Mouse (Mus musculus) megakaryocyte, embryonic 14.5 days (primary cell): ENCODE results near the gene Cspg5. TPM values are rescaled to one million over a fixed set of nuclear protein-coding genes. Genes with fewer than 3 reads are reported as not detected.

ENCODE experiments used
- H3K27me3 ChIP-seq: replicated peaks from 2 replicates; pipeline ENCODE3; 2012; ENCODE audit warnings: inconsistent platforms
- H3K36me3 ChIP-seq: replicated peaks from 2 replicates; pipeline ENCODE3; 2012; ENCODE audit warnings: low read length, inconsistent platforms, mixed read lengths
- H3K4me1 ChIP-seq: 2 replicates; pipeline ENCODE4 v1.6.1; 2012; ENCODE audit warnings: inconsistent platforms
- H3K4me3 ChIP-seq: replicated peaks from 2 replicates; pipeline ENCODE3; 2012; ENCODE audit warnings: moderate library complexity, mild to moderate bottlenecking, inconsistent platforms
- H3K9me3 ChIP-seq: 2 replicates; pipeline ENCODE4 v1.6.1; 2012; ENCODE audit warnings: inconsistent platforms
- FLI1 ChIP-seq: IDR thresholded peaks from 2 replicates; pipeline ENCODE4 v1.6.1; 2012; ENCODE audit warnings: low read length, inconsistent platforms, mixed read lengths
- GATA1 ChIP-seq: IDR thresholded peaks from 3 replicates; pipeline ENCODE4 v1.6.1; 2012; ENCODE audit warnings: mixed read lengths, low read length, inconsistent platforms, borderline replicate concordance
- polyA plus RNA-seq: library from polyadenylated mRNA; stranded (reverse); fragments of >175 nt; gene quantifications from 2 replicates; pipeline ENCODE4 v1.2.3, GENCODE M21; 2012; ENCODE audit warnings: low replicate concordance; ENCODE audit not compliant: insufficient read depth

The Cspg5 gene
- polyA plus RNA-seq, 1 experiment: 0.19 TPM

DNA sequence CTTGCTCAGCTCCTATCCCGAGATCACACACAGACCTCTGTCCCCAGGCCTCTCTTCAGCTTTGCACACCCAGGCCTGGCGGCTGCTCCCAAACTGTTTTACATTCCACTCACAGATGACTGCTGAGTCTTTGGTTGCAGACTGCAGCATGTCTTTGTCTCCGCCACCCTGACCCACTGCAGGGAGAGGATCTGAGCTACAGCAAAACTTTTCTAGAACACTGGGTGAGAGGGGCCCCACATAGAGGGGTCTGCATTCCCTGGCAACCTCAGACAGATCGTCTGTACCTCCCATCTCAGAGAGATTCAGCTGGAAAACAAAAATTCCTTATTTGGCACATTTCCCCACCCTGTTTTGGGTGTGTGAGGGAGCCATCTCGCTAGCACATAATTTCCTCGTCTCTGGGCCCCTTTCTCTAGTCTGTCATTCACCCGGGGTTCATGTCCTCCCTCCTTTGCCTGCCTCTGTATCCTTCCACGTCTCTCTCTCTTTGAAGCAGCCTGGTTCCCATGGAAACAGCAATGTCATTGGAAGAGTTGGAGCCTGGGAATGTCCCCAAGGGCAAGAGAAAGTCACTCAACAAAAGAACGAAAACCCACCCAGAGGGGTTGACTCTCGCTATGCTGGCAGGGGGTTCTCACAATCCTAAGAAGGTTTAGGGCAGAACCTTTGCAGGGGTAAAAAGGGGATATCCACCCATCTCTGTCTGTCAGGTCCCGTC is 6.4 kb downstream of the Cspg5 start:
- Histone ChIP-seq H3K27me3 (peaks cover 59% of the 10 kb centered on the region), H3K4me1 (peaks cover 20% of the 10 kb centered on the region), H3K36me3 (no peaks in the 10 kb centered on the region), H3K4me3 (no peak overlapping the region), H3K9me3 (no peaks in the 10 kb centered on the region)
- TF ChIP-seq FLI1: no peak
- no peak for TF ChIP-seq GATA1

GRCm38 (mm10) chr9:110250776-110251175 is 7.2 kb downstream of the Cspg5 start:
- Histone ChIP-seq H3K9me3 (no peaks in the 10 kb centered on the region), H3K4me3 (no peak overlapping the region), H3K36me3 (no peaks in the 10 kb centered on the region), H3K4me1 (peaks cover 12% of the 10 kb centered on the region), H3K27me3 (peaks cover 56% of the 10 kb centered on the region)
- TF ChIP-seq FLI1: no peak
- no peak for TF ChIP-seq GATA1

DNA sequence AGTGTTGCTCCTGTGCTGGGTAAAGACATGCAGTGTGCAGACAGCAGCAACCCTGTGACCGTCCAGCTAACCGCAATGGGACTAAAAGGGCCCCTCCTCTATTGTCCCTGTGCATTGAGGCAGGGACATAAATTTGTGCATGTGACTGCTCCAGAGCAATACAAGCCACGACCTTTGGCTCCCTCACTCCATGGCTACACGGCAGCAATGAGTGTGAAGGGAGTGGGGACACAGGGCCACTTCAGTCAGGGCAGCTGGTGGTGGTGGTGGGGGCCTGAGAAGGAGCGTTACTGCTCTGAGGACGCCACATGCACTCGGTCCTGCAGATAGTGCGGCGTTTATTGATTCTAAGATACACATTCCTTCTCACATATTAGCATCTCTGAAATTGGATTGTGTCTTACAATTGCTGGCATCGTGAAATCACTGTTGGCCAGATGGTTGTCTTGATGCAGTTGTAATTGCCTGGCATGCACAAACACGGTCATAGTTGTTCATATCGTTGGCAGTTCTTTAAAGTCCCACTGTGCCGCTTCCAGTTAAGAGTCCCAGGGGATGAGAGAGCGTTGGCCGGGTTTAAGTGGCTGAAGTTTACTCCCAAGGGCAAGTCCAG is 11.9 kb downstream of the Cspg5 start:
- Histone ChIP-seq H3K4me1 (peaks cover 6% of the 10 kb centered on the region), H3K27me3 (peaks cover 36% of the 10 kb centered on the region), H3K36me3 (no peaks in the 10 kb centered on the region), H3K4me3 (no peak overlapping the region), H3K9me3 (peaks cover 2% of the 10 kb centered on the region)
- no peak for TF ChIP-seq FLI1
- no peak for TF ChIP-seq GATA1

- peaks cover 6% of the 10 kb centered on the region for H3K9me3 ChIP-seq
- H3K27me3 ChIP-seq: peaks cover 42% of the 10 kb centered on the region
- H3K4me3 ChIP-seq: no peak overlapping the region
- H3K36me3 ChIP-seq: no peaks in the 10 kb centered on the region
- TF ChIP-seq GATA1: no peak
- no peak for TF ChIP-seq FLI1
- H3K4me1 ChIP-seq: peaks cover 6% of the 10 kb centered on the region
These were observed 15.1 kb downstream of the Cspg5 start for GRCm38 (mm10) chr9:110258646-110259045.

DNA sequence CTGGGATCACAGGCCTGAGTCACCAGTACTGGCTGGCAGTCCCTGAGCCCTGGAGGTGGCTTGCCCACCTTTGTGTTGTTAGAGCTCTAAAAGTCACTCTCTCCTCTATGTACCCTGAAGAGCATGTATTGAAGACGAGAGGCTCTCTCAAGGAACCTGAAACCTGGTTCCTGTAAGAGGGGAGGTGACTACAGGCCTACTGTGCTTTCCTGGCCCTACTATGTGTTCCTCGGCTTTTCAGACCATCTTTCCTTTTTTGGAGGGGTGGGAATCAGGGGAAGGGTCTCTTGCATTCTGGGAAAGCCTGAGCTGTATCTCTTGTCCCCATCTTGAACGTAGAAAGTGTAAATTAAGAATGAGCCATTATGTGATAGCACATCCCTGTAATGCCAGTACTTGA is 15.5 kb downstream of the Cspg5 start:
- Histone ChIP-seq H3K36me3 (no peaks in the 10 kb centered on the region), H3K4me1 (peaks cover 6% of the 10 kb centered on the region), H3K4me3 (no peak overlapping the region), H3K27me3 (peaks cover 42% of the 10 kb centered on the region), H3K9me3 (peaks cover 6% of the 10 kb centered on the region)
- no peak for TF ChIP-seq GATA1

DNA sequence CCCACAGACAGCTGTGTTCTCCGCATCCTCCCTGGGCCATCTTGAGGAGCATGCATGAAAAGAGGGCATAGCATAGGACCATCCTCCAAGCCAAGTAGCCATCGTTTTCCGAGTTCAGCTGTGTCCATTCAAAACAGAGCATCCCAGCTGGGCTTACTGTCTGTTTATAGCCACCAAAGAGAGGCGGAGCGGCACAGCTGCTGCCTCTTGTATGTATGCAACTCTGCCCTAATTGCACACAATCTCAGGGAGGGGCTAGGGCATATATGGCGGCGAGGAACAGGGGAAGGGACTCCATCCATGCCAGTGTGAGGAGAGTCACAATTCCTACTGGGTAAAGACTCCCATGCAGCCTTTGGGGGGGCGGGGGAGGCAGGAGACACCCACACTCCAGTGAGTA is 19.6 kb downstream of the Cspg5 start:
- peaks cover 43% of the 10 kb centered on the region for H3K27me3 ChIP-seq
- no peaks in the 10 kb centered on the region; the same call in 1 of the 2 replicates for H3K4me1 ChIP-seq
- H3K9me3 ChIP-seq: peaks cover 6% of the 10 kb centered on the region
- no peak for TF ChIP-seq FLI1
- no peak for TF ChIP-seq GATA1
- no peaks in the 10 kb centered on the region for H3K36me3 ChIP-seq
- no peak overlapping the region for H3K4me3 ChIP-seq

DNA sequence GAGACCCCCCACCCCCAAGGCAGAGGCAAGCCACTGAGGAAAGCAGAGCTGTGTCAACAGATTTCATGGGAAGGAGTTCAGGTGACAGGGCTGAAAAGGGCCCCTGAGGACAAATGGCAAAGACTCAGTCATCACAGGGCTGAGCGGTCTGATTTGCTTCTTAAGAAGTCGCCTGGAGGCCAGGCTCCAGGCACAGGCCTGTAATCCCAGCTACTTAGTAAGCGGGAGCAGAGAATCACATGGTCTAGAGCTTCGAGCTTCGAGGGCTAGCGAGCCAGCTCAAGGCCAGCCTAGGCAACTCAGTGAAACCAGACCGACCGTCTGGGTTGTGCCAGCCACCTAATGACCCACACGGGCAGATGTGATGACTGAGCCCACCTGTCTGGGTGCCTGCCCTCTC is 21.4 kb downstream of the Cspg5 start:
- Histone ChIP-seq H3K4me1 (no peaks in the 10 kb centered on the region), H3K4me3 (no peak overlapping the region), H3K9me3 (peaks cover 6% of the 10 kb centered on the region), H3K27me3 (peaks cover 37% of the 10 kb centered on the region), H3K36me3 (no peaks in the 10 kb centered on the region)
- TF ChIP-seq GATA1: no peak
- TF ChIP-seq FLI1: no peak

DNA sequence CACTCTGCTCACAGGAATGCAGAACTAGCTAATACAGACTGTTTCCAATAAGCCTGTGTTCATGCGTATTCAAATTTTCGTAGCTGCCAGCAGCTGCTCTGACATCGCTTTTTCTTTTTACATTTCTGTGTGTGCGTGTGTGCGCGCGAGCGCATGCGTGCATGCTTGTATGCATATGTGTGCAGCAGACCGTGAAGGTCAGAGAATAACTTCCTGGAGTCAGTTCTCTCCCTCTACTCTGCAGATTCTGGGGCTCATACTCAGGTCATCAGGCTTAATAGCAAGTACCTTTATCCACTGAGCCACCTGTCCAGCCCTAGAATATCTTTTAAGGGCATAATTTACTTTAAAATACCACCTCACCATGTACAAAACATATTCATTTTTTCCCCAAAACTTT is 24.8 kb downstream of the Cspg5 start:
- Histone ChIP-seq H3K27me3 (peaks cover 18% of the 10 kb centered on the region), H3K4me1 (no peaks in the 10 kb centered on the region), H3K36me3 (no peaks in the 10 kb centered on the region), H3K4me3 (no peak overlapping the region), H3K9me3 (no peaks in the 10 kb centered on the region; the same call in 1 of the 2 replicates)
- TF ChIP-seq FLI1: no peak
- TF ChIP-seq GATA1: no peak

DNA sequence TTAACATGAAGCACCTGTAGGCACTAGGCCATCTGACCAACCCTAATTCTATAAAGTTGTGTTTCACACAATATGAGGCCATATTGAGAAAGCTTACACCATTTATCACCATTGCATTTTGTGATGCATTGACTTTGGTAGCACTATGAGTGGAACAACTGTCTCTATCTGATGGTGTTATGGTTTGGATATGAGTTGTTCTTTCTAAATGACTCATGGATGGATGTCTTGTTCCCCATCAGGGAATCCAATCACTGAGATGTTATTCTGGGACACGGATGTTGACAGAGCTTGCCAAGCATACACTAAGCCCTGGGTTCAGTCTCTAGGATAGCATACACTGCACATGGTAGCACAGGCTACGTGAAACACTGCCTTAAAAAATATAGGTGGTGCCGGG is 28.7 kb downstream of the Cspg5 start:
- H3K4me1 ChIP-seq: no peaks in the 10 kb centered on the region
- H3K4me3 ChIP-seq: no peak overlapping the region
- H3K36me3 ChIP-seq: no peaks in the 10 kb centered on the region
- TF ChIP-seq GATA1: no peak
- no peak for TF ChIP-seq FLI1
- no peaks in the 10 kb centered on the region; the same call in 1 of the 2 replicates for H3K9me3 ChIP-seq
- peaks cover 11% of the 10 kb centered on the region for H3K27me3 ChIP-seq

DNA sequence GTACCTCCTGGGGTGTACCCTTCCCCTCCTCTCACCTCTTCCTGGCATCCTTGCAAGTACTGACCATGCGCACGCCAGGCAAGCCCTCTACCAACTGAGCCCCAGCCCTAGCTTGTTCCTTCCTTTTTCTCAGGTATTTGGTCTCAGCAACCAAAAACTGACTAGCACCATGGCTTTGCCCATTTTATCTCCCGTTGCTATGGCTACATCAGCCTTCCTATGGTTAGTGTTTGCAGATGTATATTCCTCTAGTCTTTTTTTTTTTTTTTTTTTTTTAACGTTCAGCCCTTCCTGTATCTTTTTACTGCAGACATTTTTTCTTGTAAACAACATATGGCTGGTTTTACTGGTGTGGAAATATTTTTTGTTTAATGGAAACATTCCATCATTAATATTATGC is 29.9 kb downstream of the Cspg5 start:
- Histone ChIP-seq H3K4me1 (no peaks in the 10 kb centered on the region), H3K4me3 (no peak overlapping the region), H3K9me3 (no peaks in the 10 kb centered on the region), H3K27me3 (peaks cover 7% of the 10 kb centered on the region), H3K36me3 (no peaks in the 10 kb centered on the region)
- no peak for TF ChIP-seq FLI1
- TF ChIP-seq GATA1: no peak
